Mouse (Mus musculus) lung, postnatal 36 days (tissue): ENCODE data around the gene Aip.
"Not testable (repeated sequence)": the region's sequence is repeated elsewhere in the genome, so short reads cannot be mapped to it uniquely, and the experiment has no call there.

Experiments used
- DNase-seq: peaks from one replicate; pipeline ENCODE4 v3.0.0; 2022; ENCODE audit warnings: mixed read lengths

The Aip gene

DNA sequence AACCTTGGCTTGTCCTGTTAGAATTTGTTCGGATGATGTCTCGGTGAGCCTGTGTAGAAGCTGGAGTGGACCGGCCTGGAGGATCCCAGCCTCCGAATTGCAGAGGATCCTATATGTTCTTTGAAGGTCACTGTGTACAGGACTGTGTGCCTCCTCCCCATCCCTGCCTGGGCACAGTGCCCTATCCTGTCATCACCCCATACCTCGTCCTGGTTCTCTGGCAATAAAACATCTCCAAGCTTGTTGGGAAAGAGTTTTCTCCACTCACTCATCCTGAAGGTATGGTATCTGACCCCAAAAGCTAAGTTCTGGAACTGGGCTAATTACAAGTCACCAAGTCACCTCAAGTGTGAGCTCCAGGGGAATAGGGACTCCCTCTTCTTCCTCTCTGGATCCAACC lies 38.6 kb downstream of the Aip start:
- DNase-seq = no peak

DNA sequence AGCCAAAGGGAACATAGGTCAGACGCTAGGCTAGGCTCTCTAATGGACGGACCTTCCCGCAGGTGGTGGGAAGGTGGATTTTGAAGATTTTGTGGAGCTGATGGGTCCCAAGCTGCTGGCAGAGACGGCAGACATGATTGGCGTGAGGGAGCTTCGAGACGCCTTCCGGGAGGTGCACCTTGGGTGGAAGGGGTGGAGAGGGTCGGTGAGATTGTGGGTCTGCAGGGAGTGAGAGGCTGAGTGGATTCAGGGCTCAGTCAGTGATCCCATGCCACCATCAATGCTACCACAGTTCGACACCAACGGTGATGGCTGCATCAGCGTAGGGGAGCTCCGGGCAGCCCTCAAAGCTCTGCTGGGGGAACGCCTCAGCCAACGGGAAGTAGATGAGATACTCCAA lies 39.5 kb downstream of the Aip start:
- no peak for DNase-seq

DNA sequence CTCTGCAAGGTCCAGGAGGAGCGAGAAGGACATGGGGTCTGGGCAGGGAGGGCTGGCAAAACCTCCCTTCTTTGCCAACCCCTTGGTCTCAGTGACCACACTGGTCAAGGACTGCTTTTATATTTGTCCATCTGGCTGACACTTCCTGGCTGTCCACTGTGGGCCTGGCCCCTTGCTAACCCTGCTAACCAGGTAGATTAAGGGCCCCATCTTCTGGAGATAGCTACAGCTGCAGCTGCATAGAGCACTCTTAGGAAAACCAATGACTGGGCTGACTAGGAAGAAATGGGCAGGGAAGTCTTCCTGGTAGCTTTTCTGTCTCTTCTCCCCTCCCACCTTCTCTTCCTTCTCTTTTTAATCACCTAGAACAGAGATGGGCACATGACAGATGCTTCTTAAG lies 40.7 kb downstream of the Aip start:
- DNase-seq = no peak

DNA sequence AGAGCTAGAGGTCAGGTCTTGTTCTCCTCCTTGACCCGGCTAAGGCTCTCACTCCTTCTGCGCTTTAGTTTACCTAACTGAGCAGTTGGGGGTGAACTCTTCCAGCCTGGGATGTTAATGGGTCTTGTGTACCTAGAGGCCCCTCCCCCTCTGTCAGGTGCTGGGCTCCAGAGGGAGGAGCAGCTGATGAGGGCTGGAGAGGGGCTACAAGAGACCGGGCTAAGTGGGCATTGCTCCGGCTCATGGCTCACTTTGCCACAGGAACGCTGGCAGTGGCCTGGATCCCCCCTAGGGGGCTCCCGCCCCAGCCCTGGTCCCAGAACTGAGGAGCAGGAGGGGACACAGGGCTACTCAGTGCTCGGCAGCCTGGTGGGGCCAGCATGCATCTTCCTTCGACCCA lies 41.8 kb downstream of the Aip start:
- no peak for DNase-seq

DNA sequence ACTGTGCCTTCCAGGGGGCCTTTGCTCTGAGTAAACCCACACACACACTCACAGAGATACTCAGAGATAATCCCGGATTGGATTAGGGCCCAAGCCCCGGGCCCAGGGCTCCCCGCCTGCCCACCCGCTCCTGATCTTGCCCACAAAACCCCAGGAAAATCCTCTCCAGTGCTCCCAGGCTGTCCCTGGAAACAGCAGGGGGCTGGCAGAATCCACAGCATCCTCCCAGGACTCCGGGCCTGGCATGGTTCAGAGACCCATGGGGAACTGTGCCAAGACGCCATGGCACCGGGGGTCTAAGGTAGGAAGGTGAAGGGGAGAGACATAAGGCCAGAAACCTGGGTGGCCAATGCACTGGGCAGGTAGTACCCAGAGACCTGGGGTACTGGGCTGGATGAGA lies 42.3 kb downstream of the Aip start:
- DNase-seq = no peak

DNA sequence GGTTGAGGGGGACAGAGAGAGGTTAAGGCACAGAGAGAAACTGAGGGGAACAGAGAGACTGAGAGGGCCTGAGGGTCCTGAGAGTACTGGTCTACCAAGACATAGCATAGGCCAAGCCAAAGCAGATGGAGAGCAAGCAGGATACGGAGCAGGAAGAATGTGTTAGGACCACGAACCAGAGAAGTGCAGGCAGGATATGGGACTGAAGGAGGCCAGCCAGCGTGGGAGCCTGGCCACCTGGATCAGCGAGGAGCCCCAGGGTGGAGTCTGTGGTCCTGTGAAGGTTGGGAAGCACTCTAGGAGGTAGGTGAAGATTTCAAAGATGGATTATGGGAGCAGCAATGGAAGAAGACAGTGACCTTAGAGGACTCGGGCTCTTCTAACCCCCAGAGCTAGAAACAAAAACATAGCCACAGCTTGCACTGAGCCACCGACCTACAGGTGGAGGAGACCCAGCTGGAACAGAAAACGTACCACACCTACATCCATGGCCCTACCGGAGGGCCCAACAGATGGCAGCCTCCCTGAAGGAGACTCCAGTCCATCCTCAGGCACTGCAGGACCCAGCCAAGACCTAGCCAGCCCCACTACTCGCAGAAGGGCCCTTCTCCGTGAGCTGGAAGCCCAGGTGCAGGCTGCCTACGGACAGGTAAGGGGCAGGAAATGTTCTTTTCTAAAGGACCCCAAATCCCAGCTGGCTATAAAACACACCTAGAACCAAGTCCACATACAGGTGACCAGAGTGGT lies 43.3 kb downstream of the Aip start:
- no peak for DNase-seq

DNA sequence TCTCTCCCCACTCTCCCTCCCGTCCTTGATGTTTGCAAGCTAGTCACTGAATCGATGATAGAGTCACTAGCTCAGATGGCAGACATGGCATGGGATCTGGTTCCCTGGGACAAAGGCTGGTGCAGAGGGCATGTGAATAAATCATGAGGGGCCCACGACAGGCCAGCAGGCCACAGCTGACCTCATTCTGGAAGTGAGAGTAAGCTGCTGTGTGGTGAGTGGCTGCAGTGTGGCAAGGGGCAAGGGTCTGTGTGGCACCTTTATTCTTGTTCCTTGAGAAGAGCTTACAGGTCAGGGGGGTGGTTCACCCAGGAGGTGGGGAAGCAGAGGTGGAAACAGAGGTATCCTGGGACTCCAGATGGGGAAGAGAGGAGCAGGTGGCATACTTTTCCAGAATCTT lies 44.3 kb downstream of the Aip start, which contains the start of gene Cabp2:
TSS of gene Cabp2 (plus strand) at position 185 of the 400 bp plus-strand sequence.
- no peak for DNase-seq

DNA sequence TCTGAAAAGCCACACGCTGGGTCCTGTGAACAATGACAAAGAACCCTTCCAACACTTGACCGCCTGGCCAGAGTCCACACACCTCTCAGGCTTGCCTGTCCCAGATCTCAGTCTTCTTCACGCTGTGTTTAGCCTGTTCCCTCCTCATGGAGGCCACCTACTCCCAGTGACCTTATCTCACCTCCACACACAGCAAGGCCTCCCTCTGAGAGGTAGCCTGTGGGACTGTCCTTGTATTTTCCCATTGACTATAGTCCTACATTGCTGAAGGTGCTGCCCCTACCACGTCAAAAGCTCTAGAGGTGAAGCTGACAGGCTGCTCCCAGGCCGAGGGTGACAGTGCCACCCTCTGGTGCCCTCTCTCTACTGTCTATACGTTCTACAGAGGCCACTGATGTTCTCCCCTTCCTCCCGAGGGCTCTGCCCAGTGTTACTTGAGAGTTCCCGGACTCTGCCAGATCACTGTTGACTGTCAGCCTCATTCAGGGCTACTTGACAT lies 45.1 kb downstream of the Aip start:
- DNase-seq = peak; percentile 34

DNA sequence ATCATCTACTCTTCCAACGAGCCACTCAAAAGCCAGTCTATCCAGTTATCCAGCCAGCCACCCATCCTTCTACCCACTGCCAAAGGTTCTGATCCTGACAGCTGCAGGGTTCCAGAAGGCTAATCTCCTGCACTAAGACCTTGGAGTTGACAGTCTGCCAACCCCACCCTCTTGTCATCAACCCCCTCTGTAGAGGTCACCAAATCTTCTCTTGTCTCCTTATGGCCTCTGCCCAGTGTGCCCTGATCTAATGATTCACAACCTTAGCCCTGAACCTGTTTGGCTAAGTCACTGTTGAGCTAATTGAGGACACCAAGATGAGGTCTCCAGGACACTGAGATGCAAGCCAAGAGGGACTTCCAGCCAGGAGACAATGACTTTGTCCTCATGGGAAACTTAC lies 46.1 kb downstream of the Aip start:
- no peak for DNase-seq

DNA sequence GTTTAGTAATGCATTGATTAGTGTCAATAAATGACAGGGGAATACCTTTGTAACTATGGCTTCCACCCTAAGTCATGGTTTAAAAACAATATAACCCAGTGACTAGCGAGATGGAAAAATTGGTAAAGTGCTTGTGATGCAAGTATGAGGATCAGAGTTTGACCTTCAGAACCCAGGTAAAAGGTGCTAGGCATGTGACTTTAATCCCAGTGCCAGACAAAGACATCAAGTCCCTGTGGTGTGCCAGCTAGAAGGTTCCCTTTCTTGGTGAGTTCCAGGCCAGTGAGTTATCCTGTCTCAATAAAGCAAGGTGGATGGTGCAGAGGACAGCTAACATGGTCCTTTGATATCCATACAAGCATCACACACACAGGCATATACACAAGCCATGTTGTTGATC lies 50.1 kb downstream of the Aip start:
- DNase-seq = no peak

DNA sequence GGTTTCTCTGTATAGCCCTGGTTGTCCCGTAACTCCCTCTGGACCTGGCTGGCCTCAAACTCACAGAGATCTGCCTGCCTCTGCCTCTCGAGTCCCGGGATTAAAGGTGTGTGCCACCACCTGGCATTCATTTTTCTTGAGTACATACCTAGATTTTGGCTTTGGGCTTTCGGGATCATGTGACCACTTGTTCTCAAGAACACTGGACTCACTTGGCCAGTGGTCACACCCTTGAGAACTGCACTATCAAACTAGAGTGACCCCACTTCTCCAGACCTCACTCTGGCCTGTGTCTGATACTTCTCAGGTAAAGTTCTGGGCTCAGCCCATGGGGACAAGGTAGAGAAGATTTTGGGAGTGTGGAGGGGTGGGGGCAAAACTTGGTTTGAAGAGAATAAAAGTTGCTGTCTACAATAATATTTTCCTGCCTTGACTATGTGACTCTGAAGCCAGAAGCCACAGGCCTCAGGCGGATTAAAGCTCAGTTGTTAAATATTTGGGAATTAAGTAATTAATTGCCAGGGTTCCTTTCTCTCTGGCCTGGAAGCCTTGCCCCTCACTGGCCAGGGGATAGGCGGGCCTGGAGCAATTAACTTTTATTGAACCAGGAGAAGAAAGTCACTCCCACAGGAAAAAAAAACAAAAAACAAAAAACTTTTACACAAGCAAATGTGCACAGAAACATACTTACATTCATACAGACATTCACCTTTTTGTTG lies 52.8 kb downstream of the Aip start:
- peak; percentile 54 for DNase-seq

DNA sequence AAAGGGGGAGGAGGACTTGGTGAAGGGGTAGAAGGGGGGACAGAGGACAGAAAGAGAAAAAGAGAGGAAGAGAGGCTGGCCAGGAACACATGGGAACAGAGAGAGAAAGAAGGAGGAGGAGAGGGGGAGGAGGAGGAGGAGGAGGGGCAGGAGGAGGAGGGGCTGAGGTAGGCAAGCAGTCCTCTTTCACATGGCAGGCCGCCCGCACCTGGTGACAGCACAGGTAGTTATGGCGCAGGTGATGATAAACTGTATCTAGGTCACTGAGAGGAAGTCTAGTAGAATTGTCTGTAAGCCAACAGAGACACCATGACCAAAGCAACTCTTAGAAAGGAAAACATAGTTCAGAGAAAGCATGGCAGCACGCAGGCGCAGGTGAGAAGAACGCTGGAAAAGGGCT lies 54.3 kb downstream of the Aip start:
- DNase-seq = no peak

DNA sequence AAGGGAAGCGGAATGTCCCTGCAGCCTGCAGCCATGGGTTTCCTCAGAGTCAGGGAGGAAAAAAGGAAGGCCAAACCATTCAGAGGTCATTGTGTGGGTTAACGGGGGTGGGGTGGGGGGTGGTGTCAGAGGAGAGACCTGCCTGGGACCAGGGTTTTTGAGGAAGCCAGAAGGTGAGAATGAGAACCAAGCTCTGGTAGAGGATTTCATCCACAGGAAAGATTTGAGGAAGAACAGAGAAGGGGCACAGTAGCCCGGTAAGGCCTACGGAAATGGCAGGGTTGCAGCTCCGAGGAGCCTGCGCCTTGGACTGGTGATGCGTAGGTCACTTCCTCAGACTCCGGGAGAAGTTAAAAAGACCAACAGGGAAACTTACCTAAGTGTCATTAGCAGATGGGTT lies 54.9 kb downstream of the Aip start:
- DNase-seq = no peak

DNA sequence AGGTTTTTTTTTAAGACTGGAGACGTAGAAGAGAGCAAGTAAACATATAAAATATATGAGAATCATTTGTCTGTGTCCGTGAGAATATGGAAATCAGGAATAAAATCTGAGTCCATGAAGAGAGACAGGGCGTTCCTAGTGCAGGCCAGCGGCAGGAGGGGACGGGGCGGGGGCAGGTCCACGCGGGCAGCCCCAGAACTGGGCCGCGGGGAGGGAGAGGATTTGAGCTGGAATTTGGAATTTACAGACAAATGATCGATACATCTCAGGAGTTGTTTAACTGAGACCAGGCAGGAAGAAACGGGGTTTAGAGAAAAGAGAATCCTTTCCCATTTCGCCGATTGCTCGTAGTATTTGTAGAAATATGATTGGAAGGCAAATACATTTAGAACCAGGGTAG lies 55.3 kb downstream of the Aip start:
- DNase-seq = no peak

DNA sequence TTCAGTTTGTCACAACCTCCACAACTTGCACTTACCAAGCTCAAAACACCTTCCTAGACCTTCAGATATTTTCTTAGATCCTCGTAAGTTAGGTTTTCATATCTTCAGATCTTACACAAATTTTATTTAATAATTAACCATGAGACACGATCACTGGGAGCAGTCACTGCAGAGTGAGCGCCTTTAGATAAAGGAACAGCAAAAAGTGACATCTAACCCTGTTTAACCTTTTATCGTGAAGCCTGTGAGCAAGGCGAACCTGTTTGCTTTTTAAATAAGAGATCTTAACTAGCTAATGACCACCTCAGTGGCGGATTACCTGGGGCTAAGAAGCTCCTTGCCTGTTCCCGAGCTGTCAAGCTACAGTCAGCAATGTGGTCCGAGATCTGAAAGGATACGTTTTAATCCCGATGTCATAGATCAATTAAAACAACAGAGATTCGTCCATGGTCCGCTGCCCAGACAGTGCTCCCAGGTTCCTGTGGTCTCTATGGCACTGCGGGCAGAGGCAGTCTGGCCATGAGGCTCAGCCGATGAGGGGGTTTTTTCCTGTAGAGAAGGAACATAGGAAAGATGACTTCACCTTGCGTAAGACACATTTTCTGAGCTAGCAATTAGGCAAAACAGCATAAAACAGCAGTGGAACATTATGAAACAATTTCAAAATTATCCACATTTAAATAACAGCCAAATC lies 56.8 kb downstream of the Aip start:
- DNase-seq = no peak

DNA sequence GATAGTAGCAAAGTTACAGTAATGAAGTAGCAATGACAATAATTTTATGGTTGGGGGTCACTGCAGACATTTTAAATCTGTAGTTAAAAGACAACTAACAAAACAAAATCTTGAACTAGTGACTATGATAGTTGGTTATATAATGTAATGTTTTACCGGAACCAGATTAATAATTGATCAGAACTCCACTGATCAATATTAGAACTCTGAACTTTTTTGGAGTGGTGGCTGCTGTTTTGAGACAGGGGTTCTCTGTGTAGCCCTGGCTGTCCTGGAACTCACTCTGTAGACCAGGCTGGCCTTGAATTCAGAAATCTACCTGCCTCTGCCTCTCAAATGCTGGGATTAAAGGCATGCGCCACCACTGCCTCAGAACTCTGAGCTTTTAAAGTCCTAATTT lies 57.4 kb downstream of the Aip start:
- DNase-seq = not testable (repeated sequence)

DNA sequence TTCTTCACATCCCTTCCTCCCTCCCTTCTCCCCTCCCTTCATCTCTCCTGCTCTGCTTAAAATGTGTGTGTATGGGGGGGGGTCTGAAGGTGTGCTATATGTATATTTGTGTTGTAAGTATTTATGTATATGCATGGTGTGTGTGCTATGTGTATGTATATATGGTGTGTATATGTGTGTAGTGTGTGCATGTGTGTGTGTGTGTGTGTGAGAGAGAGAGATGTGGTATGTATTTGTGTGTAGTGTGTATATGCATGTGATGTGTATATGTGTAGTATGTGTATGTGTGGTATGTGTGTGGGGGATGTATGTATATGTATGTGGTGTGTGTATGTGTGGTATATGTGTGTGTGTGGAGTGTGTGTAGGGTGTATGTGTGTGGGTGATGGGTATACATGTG lies 58.8 kb downstream of the Aip start:
- DNase-seq = no peak

DNA sequence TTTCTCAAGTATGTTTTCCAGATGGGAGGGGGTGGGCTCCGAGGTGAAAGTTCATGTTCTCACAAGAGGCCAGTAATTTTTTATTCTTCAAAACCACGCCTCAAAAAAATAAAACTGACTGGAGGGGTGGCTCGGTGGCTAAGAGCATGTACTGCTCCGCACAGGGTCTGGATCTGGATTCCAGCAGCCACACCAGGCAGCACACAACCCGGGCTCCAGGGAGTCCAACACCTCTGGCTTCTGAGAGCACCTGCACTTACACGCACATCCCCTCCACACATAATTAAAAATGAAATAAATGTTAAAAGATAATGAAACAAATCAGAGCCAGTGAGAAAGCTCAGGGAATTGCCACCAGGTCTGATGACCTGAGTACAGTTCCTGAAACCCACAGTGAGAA lies 59.4 kb downstream of the Aip start:
- DNase-seq = no peak

DNA sequence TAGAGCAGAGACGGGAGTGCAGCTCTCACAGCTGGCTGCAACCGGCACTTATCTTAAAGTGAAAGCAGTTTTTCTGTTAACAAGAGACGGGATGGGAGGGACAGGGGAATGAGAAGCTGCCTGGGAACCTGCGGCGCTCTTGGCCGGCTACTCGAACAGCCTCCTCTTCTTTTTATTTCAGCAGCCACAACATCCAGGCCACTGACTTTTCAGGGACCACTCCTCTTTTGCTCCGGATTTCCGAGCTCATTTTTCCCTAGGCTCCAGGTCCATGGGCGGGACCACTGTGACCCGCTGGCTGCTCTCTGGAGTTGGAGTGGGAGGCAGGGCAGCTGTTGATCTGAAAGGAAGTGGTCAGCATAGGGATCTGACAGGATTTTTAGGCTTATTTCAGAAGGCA lies 61.2 kb downstream of the Aip start:
- not testable (repeated sequence) for DNase-seq
